7 mouse cellular contexts compared by ENCODE assay signal in genomic region chr8:110726893-110727292, GRCm38 (mm10). TPM values are rescaled to one million over a fixed set of nuclear protein-coding genes. Genes with fewer than 3 reads are reported as not detected.
A peak's percentile ranks its signal among the peaks of the same experiment; 100 is the strongest.
DNase-seq lines count a peak whose midpoint lies in the region; ATAC-seq and TF ChIP-seq lines count a peak whose summit lies in the region.

No protein-coding gene starts in this region.

- no peak overlapping the region for H3K4me2 ChIP-seq in hindbrain, embryonic 11.5 days (replicated peaks; ENCODE audit: low read depth, low read length)
- H3K4me2 ChIP-seq in lung, embryonic 14.5 days, result no peak overlapping the region

- 0 out of 2 replicates have a peak overlapping the region, but pooled peaks have one; percentile 9 for H3K4me3 ChIP-seq in forebrain, embryonic 10.5 days
- no peak overlapping the region for H3K4me3 ChIP-seq in hindbrain, embryonic 11.5 days (ENCODE audit: low read depth, low read length)
- H3K4me3 ChIP-seq in lung, embryonic 14.5 days (ENCODE audit: low read depth, low read length), result no peak overlapping the region
- H3K4me3 ChIP-seq in olfactory bulb, adult 2 months (ENCODE audit: insufficient read depth, low read depth, low read length), result no peak overlapping the region

- TF ChIP-seq CTCF in lung, embryonic 14.5 days (IDR thresholded peaks at IDR 0.05; ENCODE audit: low read depth), result peak; percentile 90
- TF ChIP-seq CTCF in olfactory bulb, adult 2 months (IDR thresholded peaks at IDR 0.05; ENCODE audit: insufficient read depth, low read depth, low read length), result peak; percentile 94

- no peak overlapping the region for H3K9ac ChIP-seq in hindbrain, embryonic 11.5 days (ENCODE audit: low read depth, low read length)
- no peak overlapping the region for H3K9ac ChIP-seq in lung, embryonic 14.5 days

- TF ChIP-seq POLR2A in olfactory bulb, adult 2 months (IDR thresholded peaks at IDR 0.05; ENCODE audit: insufficient read depth, low read depth, low read length), result no peak

- no peaks in the 10 kb centered on the region for H3K9me3 ChIP-seq in forebrain, embryonic 10.5 days
- no peaks in the 10 kb centered on the region for H3K9me3 ChIP-seq in hindbrain, embryonic 11.5 days (ENCODE audit: control insufficient read depth, low read length)
- no peaks in the 10 kb centered on the region for H3K9me3 ChIP-seq in lung, embryonic 14.5 days (ENCODE audit: low read depth, low read length)

- peak; percentile 79 to 86 for DNase-seq in right cerebral cortex, postnatal 10 days (ENCODE audit: low spot score in 2 of 2)
- no peak for DNase-seq in right cerebral cortex, postnatal 36 days (ENCODE audit: low spot score in 2 of 2)
- DNase-seq in adrenal gland, postnatal 14 days, result peak; percentile 77
- DNase-seq in forebrain, embryonic 10.5 days (ENCODE audit: extremely low spot score, low spot score), result peak; percentile 77
- peak; percentile 88 for DNase-seq in hindbrain, embryonic 11.5 days (ENCODE audit: low spot score)
- peak; percentile 75 for DNase-seq in lung, embryonic 14.5 days

- H3K36me3 ChIP-seq in forebrain, embryonic 10.5 days (replicated peaks), result peaks cover 90% of the 10 kb centered on the region
- H3K36me3 ChIP-seq in hindbrain, embryonic 11.5 days (ENCODE audit: control insufficient read depth, insufficient read depth, low read length), result peaks cover 14% of the 10 kb centered on the region; the same call in 1 of the 2 replicates
- peaks cover 82% of the 10 kb centered on the region for H3K36me3 ChIP-seq in lung, embryonic 14.5 days (ENCODE audit: insufficient read depth)

- no peaks in the 10 kb centered on the region for H3K27me3 ChIP-seq in forebrain, embryonic 10.5 days (ENCODE audit: poor library complexity, severe bottlenecking)
- no peaks in the 10 kb centered on the region for H3K27me3 ChIP-seq in hindbrain, embryonic 11.5 days (ENCODE audit: control insufficient read depth, insufficient read depth, low read length)
- H3K27me3 ChIP-seq in lung, embryonic 14.5 days (ENCODE audit: insufficient read depth, low read length), result no peaks in the 10 kb centered on the region

- H3K4me1 ChIP-seq in forebrain, embryonic 10.5 days, result peaks cover 55% of the 10 kb centered on the region
- peaks cover 10% of the 10 kb centered on the region for H3K4me1 ChIP-seq in hindbrain, embryonic 11.5 days (replicated peaks; ENCODE audit: control insufficient read depth, insufficient read depth, low read length)
- peaks cover 22% of the 10 kb centered on the region for H3K4me1 ChIP-seq in lung, embryonic 14.5 days (ENCODE audit: insufficient read depth)
- H3K4me1 ChIP-seq in olfactory bulb, adult 2 months (ENCODE audit: control insufficient read depth, insufficient read depth, low read length), result peaks cover 61% of the 10 kb centered on the region

- H3K27ac ChIP-seq in forebrain, embryonic 10.5 days, result peak overlapping the region; percentile 60
- H3K27ac ChIP-seq in hindbrain, embryonic 11.5 days (ENCODE audit: low read depth, low read length), result no peak overlapping the region
- H3K27ac ChIP-seq in lung, embryonic 14.5 days (ENCODE audit: low read depth), result no peak overlapping the region
- no peak overlapping the region for H3K27ac ChIP-seq in olfactory bulb, adult 2 months (ENCODE audit: insufficient read depth, low read depth, low read length)

- 0 out of 2 replicates have a peak, but pooled peaks have one; percentile 18 for ATAC-seq in hindbrain, embryonic 11.5 days (ENCODE audit: low FRiP score)
- ATAC-seq in lung, embryonic 14.5 days (ENCODE audit: insufficient read depth), result peak; percentile 13; the same call in 1 of the 2 replicates

- WGBS in forebrain, embryonic 10.5 days, result 11% methylated on average over 18 of the region's 18 CpGs
- 8% methylated on average over 18 of the region's 18 CpGs for WGBS in hindbrain, embryonic 11.5 days
- 11% methylated on average over 18 of the region's 18 CpGs for WGBS in lung, embryonic 14.5 days
- 3% methylated on average over 18 of the region's 18 CpGs for WGBS in olfactory bulb, adult 2 months

RNA-seq across cellular contexts. Expression of gene Mtss1l, which starts 5.6 kb away (rescaled TPM):
- 25.2 and 25.8 TPM in 2 replicates for total RNA-seq in adrenal gland, postnatal 14 days (2021)
- 5.4 and 5.6 TPM in 2 replicates for polyA plus RNA-seq in forebrain, embryonic 10.5 days (2016; fragmentation: Nextera tagmentation; extraction: Ambion mirVana)
- polyA plus RNA-seq in hindbrain, embryonic 11.5 days (2014; fragmentation: Nextera tagmentation; extraction: Ambion mirVana), result 10.5 and 10.8 TPM in 2 replicates
- 30.9 and 39.9 TPM in 2 replicates for polyA plus RNA-seq in lung, embryonic 14.5 days (2014; fragmentation: Nextera tagmentation; extraction: Ambion mirVana)
- polyA plus RNA-seq in olfactory bulb, adult 2 months (2012; ENCODE audit: insufficient read depth, insufficient read length, low replicate concordance, missing spikeins), result not detected in 2 replicates

Comparison
In these comparisons a context has a peak if more than half of its experiments do, and no peak if none do; other contexts are left out.
1. DNase-seq: peak in right cerebral cortex, postnatal 10 days (2 of 2), adrenal gland, postnatal 14 days (single experiment), forebrain, embryonic 10.5 days (single experiment), hindbrain, embryonic 11.5 days (single experiment) and lung, embryonic 14.5 days (single experiment); none in right cerebral cortex, postnatal 36 days (0 of 2).